Mouse (Mus musculus) stomach, embryonic 16.5 days (tissue): Measurements from ENCODE around the gene Btbd9. TPM values are rescaled to one million over a fixed set of nuclear protein-coding genes. Genes with fewer than 3 reads are reported as not detected.

ENCODE experiments used
- ATAC-seq: fragments of 200-750 bp; cut with Nextera tagmentation; 2 replicates; pipeline ENCODE4 v1.8.0; 2017; ENCODE audit warnings: moderate number of reproducible peaks, moderate TSS enrichment; ENCODE audit not compliant: insufficient read depth, low FRiP score
- H3K27ac ChIP-seq: fragments of 300-500 bp; sonication (generic); 2 replicates; pipeline ENCODE4 v1.5.1; 2014; ENCODE audit warnings: low read length
- H3K27me3 ChIP-seq: fragments of 300-500 bp; sonication (generic); 2 replicates; pipeline ENCODE4 v1.6.1; 2014; ENCODE audit warnings: low read length, control low read depth, mixed read lengths; ENCODE audit not compliant: control insufficient read depth, insufficient read depth
- H3K36me3 ChIP-seq: fragments of 300-500 bp; sonication (generic); 2 replicates; pipeline ENCODE4 v1.6.1; 2014; ENCODE audit warnings: low read length; ENCODE audit not compliant: control insufficient read depth, insufficient read depth
- H3K4me1 ChIP-seq: fragments of 300-500 bp; sonication (generic); 2 replicates; pipeline ENCODE4 v1.6.1; 2014; ENCODE audit warnings: low read length, control low read depth, mixed read lengths; ENCODE audit not compliant: control insufficient read depth, insufficient read depth
- H3K4me2 ChIP-seq: fragments of 300-500 bp; sonication (generic); 2 replicates; pipeline ENCODE4 v1.6.1; 2014; ENCODE audit warnings: low read depth, low read length, mixed read lengths
- H3K4me3 ChIP-seq: fragments of 300-500 bp; sonication (generic); replicated peaks from 2 replicates; pipeline ENCODE4 v1.5.1; 2014; ENCODE audit warnings: mild to moderate bottlenecking, low read length
- H3K9ac ChIP-seq: fragments of 300-500 bp; sonication (generic); 2 replicates; pipeline ENCODE4 v1.6.1; 2014; ENCODE audit warnings: low read length
- H3K9me3 ChIP-seq: fragments of 300-500 bp; sonication (generic); replicated peaks from 2 replicates; pipeline ENCODE4 v1.6.1; 2016; ENCODE audit warnings: low read length, control low read depth; ENCODE audit not compliant: control insufficient read depth
- WGBS: fragments of 180-500 bp; shearing (Covaris S2); extraction: QIAGEN DNeasy Blood & Tissue Kit; methylation state at CpG from one replicate; pipeline ENCODE4 v1.1.7; 2014; 5-methylcytosine and 5-hydroxymethylcytosine counted together
- polyA plus RNA-seq: library from polyadenylated mRNA; unstranded; fragments of >200 nt; fragmentation: Nextera tagmentation; extraction: Ambion mirVana; gene quantifications from 2 replicates; pipeline ENCODE4 v1.2.1, GENCODE M21; 2015

Btbd9 gene
- polyA plus RNA-seq, 1 experiment from 2014 or later, result 51.6 TPM

DNA sequence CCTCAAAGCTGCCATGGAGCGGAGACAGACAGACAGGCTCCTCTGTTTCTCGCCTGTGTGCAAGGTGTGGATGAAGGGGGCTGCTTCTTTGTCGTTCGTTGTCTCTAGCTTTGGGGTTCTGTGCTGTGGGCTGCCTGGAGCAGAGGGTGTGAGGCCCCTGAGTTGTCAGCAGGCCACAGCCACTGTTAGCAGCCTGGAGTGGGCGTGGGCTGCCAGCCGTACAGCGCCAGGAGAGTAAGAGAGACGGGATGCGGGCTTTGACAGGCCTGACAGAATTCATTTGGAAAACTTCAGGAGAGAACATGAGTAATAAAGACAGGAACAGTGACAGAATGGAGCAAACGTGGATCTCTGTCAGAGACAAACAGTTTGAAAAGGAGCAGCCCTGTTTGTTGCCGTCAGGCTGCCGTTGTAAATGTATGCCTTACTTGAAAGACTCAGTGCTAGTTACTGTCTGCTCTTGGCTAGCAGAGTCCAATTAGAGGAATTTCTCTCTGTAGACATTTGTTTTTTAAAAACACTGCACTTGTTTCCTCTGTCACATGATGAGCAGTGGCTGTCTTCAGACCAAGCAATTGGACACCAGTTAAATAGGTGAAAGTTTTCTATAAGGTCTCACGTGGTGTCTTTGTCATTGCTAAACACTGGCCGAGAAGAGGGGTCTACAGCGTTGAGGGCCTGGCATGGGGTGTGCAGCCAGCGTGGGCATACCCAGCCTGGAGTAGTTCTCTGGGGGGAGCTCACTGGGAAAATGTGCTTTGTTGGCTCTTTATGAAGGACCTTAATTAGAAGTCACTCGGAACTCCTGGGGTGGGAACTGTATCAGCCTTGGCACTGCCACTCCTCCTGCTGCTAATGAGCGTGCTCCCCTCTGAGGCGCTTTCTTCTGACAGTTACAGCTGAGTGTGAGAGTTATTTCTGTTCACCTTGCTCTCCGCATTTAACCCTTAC lies 388.0 kb downstream of the Btbd9 start:
- H3K9ac ChIP-seq, result no peak overlapping the region
- peaks cover 18% of the 10 kb centered on the region for H3K4me1 ChIP-seq
- no peaks in the 10 kb centered on the region for H3K9me3 ChIP-seq
- no peak overlapping the region for H3K4me2 ChIP-seq
- 39% methylated on average over 20 of the region's 20 CpGs for WGBS
- H3K4me3 ChIP-seq, result no peak overlapping the region
- ATAC-seq, result no peak
- H3K36me3 ChIP-seq, result no peaks in the 10 kb centered on the region
- 0 out of 2 replicates have a peak overlapping the region, but pooled peaks have one; percentile 5 for H3K27ac ChIP-seq
- H3K27me3 ChIP-seq, result no peaks in the 10 kb centered on the region

- Histone ChIP-seq H3K27me3 (no peaks in the 10 kb centered on the region), H3K4me2 (no peak overlapping the region), H3K4me3 (no peak overlapping the region), H3K9me3 (no peaks in the 10 kb centered on the region), H3K4me1 (peaks cover 14% of the 10 kb centered on the region; the same call in 1 of the 2 replicates), H3K27ac (no peak overlapping the region), H3K36me3 (no peaks in the 10 kb centered on the region), H3K9ac (no peak overlapping the region)
- WGBS, result 36% methylated on average over 5 of the region's 5 CpGs
- no peak for ATAC-seq
Measured at GRCm38 (mm10) chr17:30187581-30187980, 388.7 kb downstream of the Btbd9 start.

DNA sequence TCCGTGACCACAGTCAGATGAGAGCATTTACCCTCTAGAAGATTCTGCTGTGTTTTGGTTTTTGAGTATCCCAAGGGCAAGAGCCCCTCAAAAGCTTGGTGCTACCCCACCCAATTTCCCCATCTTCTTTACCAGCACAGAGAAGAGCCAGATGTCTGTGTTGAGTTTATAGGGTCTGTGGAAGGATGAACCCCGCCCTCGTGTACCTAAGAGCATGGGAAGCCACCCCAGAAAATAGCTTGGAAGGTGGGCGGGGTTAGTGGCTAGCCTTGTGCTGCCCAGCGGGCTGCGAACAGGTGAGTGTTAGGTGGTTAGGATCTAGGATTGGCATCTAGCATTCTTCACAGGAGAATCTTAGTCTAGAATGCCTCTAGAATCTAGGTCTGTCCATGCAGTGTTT lies 389.1 kb downstream of the Btbd9 start:
- Histone ChIP-seq H3K4me2 (no peak overlapping the region), H3K27me3 (no peaks in the 10 kb centered on the region), H3K9ac (no peak overlapping the region), H3K36me3 (no peaks in the 10 kb centered on the region), H3K4me3 (no peak overlapping the region), H3K27ac (no peak overlapping the region), H3K9me3 (no peaks in the 10 kb centered on the region), H3K4me1 (peaks cover 14% of the 10 kb centered on the region; the same call in 1 of the 2 replicates)
- ATAC-seq, result no peak
- 77% methylated on average over 6 of the region's 6 CpGs for WGBS

- Histone ChIP-seq H3K4me2 (no peak overlapping the region), H3K9me3 (no peaks in the 10 kb centered on the region), H3K36me3 (no peaks in the 10 kb centered on the region), H3K4me3 (no peak overlapping the region), H3K27me3 (no peaks in the 10 kb centered on the region), H3K4me1 (peaks cover 11% of the 10 kb centered on the region; the same call in 1 of the 2 replicates), H3K9ac (no peak overlapping the region), H3K27ac (no peak overlapping the region)
- no peak for ATAC-seq
- WGBS, result 85% methylated on average over 6 of the region's 6 CpGs
Measured at GRCm38 (mm10) chr17:30183561-30183960, 392.7 kb downstream of the Btbd9 start.

DNA sequence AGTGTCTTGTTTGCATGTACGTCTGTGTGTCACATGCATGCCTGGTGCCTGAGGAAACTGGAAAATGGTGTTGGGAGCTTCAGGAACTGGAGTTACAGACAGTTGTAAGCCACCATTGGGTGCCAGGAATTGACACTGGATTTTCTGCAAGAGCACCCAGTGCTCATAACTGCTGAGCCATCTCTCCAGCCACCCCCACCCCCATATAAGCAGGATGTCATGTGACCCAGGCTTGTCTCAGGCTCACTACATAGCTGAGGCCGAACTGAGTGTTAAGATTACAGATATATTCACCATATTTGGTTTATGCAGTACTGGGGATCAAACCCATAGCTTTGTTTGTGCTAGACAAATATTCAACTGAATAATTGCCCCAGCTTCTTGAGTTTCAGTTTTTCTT lies 394.2 kb downstream of the Btbd9 start:
- H3K9ac ChIP-seq, result no peak overlapping the region
- WGBS, result 50% methylated on average over 2 of the region's 2 CpGs
- ATAC-seq, result no peak
- H3K4me2 ChIP-seq, result no peak overlapping the region
- H3K36me3 ChIP-seq, result no peaks in the 10 kb centered on the region
- H3K4me1 ChIP-seq, result peaks cover 2% of the 10 kb centered on the region; the same call in 1 of the 2 replicates
- no peak overlapping the region for H3K27ac ChIP-seq
- no peaks in the 10 kb centered on the region for H3K9me3 ChIP-seq
- H3K27me3 ChIP-seq, result no peaks in the 10 kb centered on the region
- no peak overlapping the region for H3K4me3 ChIP-seq

DNA sequence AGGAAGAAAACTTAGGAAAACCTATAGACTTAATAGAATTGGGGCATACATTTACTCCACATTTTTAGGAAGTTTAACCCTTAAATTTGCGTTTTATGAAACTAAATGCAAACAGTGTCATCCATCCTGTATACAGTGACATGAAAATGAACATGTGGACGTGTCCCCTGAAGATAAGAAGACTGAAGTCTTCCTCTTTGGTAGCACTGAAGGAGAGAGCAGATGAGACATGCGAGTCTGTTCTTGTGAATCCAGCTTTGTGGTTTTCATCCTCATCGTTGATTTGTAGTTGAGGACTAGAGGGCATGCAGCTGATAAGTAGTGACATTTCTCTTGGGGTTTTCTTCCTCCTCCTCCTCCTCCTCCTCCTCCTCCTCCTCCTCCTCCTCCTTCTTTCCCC lies 394.7 kb downstream of the Btbd9 start:
- ATAC-seq, result no peak
- Histone ChIP-seq H3K9me3 (no peaks in the 10 kb centered on the region), H3K4me1 (no peaks in the 10 kb centered on the region), H3K27me3 (no peaks in the 10 kb centered on the region), H3K9ac (no peak overlapping the region), H3K4me2 (no peak overlapping the region), H3K36me3 (no peaks in the 10 kb centered on the region), H3K4me3 (no peak overlapping the region), H3K27ac (no peak overlapping the region)
- 79% methylated on average over 4 of the region's 4 CpGs for WGBS

DNA sequence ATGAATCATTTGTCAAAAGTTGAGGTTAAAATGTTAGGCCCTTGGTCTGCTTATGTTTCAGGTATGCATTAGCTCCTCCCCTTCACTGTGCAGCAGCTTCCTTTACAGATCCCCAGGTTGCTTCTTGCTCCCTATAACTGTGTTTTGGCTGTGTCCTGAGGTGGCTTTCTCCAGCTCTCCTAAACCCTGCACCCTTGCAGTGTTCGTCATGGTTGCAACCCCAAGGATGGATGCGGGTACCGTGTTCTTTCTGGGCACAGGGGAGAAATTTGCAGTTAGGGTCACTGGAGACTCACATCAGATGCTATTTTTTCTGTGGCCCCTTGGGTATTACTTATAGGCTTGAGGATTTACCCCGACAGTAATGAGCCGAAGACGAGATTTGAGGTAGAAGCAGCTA lies 396.1 kb downstream of the Btbd9 start:
- no peak overlapping the region for H3K4me2 ChIP-seq
- H3K27ac ChIP-seq, result no peak overlapping the region
- H3K36me3 ChIP-seq, result no peaks in the 10 kb centered on the region
- WGBS, result 89% methylated on average over 6 of the region's 6 CpGs
- no peak for ATAC-seq
- H3K4me3 ChIP-seq, result no peak overlapping the region
- H3K9ac ChIP-seq, result no peak overlapping the region
- H3K27me3 ChIP-seq, result no peaks in the 10 kb centered on the region
- no peaks in the 10 kb centered on the region for H3K4me1 ChIP-seq
- no peaks in the 10 kb centered on the region for H3K9me3 ChIP-seq

DNA sequence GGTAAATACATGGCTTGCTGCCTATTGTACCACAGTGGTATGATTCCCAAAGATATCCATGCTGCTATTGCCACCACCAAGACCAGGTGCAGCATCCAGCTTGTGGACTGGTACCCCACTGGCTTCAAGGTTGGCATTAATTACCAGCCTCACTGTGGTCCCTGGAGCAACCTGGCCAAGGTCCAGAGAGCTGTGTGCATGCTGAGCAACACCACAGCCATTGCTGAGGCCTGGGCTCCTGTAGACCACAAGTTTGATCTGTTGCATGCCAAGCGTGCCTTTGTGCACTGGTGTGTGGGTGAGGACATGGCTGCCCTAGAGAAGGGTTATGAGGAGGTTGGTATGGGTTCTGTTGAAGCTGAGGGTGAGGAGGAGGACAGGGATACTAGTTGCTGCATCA lies 397.9 kb downstream of the Btbd9 start:
- no peak for ATAC-seq

GRCm38 (mm10) chr17:30177435-30177834 lies 398.9 kb downstream of the Btbd9 start:
- ATAC-seq, result no peak
- Histone ChIP-seq H3K4me2 (no peak overlapping the region), H3K4me3 (no peak overlapping the region), H3K9me3 (no peaks in the 10 kb centered on the region), H3K4me1 (no peaks in the 10 kb centered on the region), H3K36me3 (no peaks in the 10 kb centered on the region), H3K9ac (no peak overlapping the region), H3K27me3 (no peaks in the 10 kb centered on the region), H3K27ac (no peak overlapping the region)
- WGBS, result 83% methylated on average over 4 of the region's 4 CpGs

More for the DNA sequence above, 397.9 kb downstream of the Btbd9 start:
- Histone ChIP-seq H3K27ac (no peak overlapping the region), H3K9ac (no peak overlapping the region), H3K36me3 (no peaks in the 10 kb centered on the region), H3K4me2 (no peak overlapping the region), H3K4me3 (no peak overlapping the region), H3K27me3 (no peaks in the 10 kb centered on the region), H3K9me3 (no peaks in the 10 kb centered on the region), H3K4me1 (no peaks in the 10 kb centered on the region)
- WGBS, result 83% methylated on average over 1 of the region's 1 CpGs
